Mouse (Mus musculus): ENCODE data around the gene Stat5b. TPM values are rescaled to one million over a fixed set of nuclear protein-coding genes. Genes with fewer than 3 reads are reported as not detected.
"Not testable (repeated sequence)": the region's sequence is repeated elsewhere in the genome, so short reads cannot be mapped to it uniquely, and the experiment has no call there.

The Stat5b gene
- polyA plus RNA-seq, 1 experiment from 2014 or later, result 17.3 TPM

- no peak for ATAC-seq (ENCODE audit: low read depth)
- no peaks in the 10 kb centered on the region for H3K9me3 ChIP-seq (ENCODE audit: control insufficient read depth, low read length)
- H3K27me3 ChIP-seq (ENCODE audit: control insufficient read depth, insufficient read depth, low read length), result no peaks in the 10 kb centered on the region
- WGBS, result 97% methylated on average over 10 of the region's 10 CpGs
- no peak overlapping the region for H3K4me3 ChIP-seq (ENCODE audit: low read depth, low read length)
- no peak overlapping the region for H3K4me2 ChIP-seq (ENCODE audit: low read depth, low read length)
- H3K27ac ChIP-seq (ENCODE audit: low read depth, low read length), result no peak overlapping the region
- no peak overlapping the region for H3K9ac ChIP-seq (replicated peaks; ENCODE audit: low read depth, low read length)
- no peaks in the 10 kb centered on the region for H3K4me1 ChIP-seq (ENCODE audit: control insufficient read depth, insufficient read depth, low read length)
- peaks cover 4% of the 10 kb centered on the region; the same call in 1 of the 2 replicates for H3K36me3 ChIP-seq (ENCODE audit: control insufficient read depth, insufficient read depth, low read length)
Observed at GRCm38 (mm10) chr11:100804409-100804808, 46.1 kb downstream of the Stat5b start.

- WGBS, result 32% methylated on average over 5 of the region's 5 CpGs
- Histone ChIP-seq H3K27me3 (ENCODE audit: control insufficient read depth, insufficient read depth, low read length) (no peaks in the 10 kb centered on the region), H3K9ac (replicated peaks; ENCODE audit: low read depth, low read length) (no peak overlapping the region), H3K27ac (ENCODE audit: low read depth, low read length) (no peak overlapping the region), H3K4me1 (ENCODE audit: control insufficient read depth, insufficient read depth, low read length) (no peaks in the 10 kb centered on the region), H3K36me3 (ENCODE audit: control insufficient read depth, insufficient read depth, low read length) (peaks cover 4% of the 10 kb centered on the region; the same call in 1 of the 2 replicates), H3K4me3 (ENCODE audit: low read depth, low read length) (no peak overlapping the region), H3K9me3 (ENCODE audit: control insufficient read depth, low read length) (no peaks in the 10 kb centered on the region), H3K4me2 (ENCODE audit: low read depth, low read length) (no peak overlapping the region)
- no peak for ATAC-seq (ENCODE audit: low read depth)
Observed at GRCm38 (mm10) chr11:100799426-100799825, 51.1 kb downstream of the Stat5b start.

GRCm38 (mm10) chr11:100796585-100796984, 53.9 kb downstream of the Stat5b start:
- H3K9me3 ChIP-seq (ENCODE audit: control insufficient read depth, low read length), result no peaks in the 10 kb centered on the region
- WGBS, result 66% methylated on average over 8 of the region's 8 CpGs
- no peak for ATAC-seq (ENCODE audit: low read depth)
- H3K4me1 ChIP-seq (ENCODE audit: control insufficient read depth, insufficient read depth, low read length), result no peaks in the 10 kb centered on the region
- H3K4me2 ChIP-seq (ENCODE audit: low read depth, low read length), result no peak overlapping the region
- no peak overlapping the region for H3K4me3 ChIP-seq (ENCODE audit: low read depth, low read length)
- no peak overlapping the region for H3K9ac ChIP-seq (replicated peaks; ENCODE audit: low read depth, low read length)
- H3K27ac ChIP-seq (ENCODE audit: low read depth, low read length), result no peak overlapping the region
- H3K36me3 ChIP-seq (ENCODE audit: control insufficient read depth, insufficient read depth, low read length), result no peaks in the 10 kb centered on the region; the same call in 1 of the 2 replicates
- no peaks in the 10 kb centered on the region for H3K27me3 ChIP-seq (ENCODE audit: control insufficient read depth, insufficient read depth, low read length)

GRCm38 (mm10) chr11:100795386-100795785, 55.1 kb downstream of the Stat5b start:
- Histone ChIP-seq H3K9me3 (ENCODE audit: control insufficient read depth, low read length) (no peaks in the 10 kb centered on the region), H3K27ac (ENCODE audit: low read depth, low read length) (no peak overlapping the region), H3K4me1 (ENCODE audit: control insufficient read depth, insufficient read depth, low read length) (no peaks in the 10 kb centered on the region), H3K4me2 (ENCODE audit: low read depth, low read length) (no peak overlapping the region), H3K9ac (replicated peaks; ENCODE audit: low read depth, low read length) (no peak overlapping the region), H3K36me3 (ENCODE audit: control insufficient read depth, insufficient read depth, low read length) (no peaks in the 10 kb centered on the region; the same call in 1 of the 2 replicates), H3K27me3 (ENCODE audit: control insufficient read depth, insufficient read depth, low read length) (no peaks in the 10 kb centered on the region), H3K4me3 (ENCODE audit: low read depth, low read length) (no peak overlapping the region)
- ATAC-seq (ENCODE audit: low read depth), result no peak
- WGBS, result 96% methylated on average over 2 of the region's 2 CpGs

- Histone ChIP-seq H3K27ac (ENCODE audit: low read depth, low read length) (no peak overlapping the region), H3K9ac (replicated peaks; ENCODE audit: low read depth, low read length) (no peak overlapping the region), H3K4me2 (ENCODE audit: low read depth, low read length) (no peak overlapping the region), H3K27me3 (ENCODE audit: control insufficient read depth, insufficient read depth, low read length) (no peaks in the 10 kb centered on the region), H3K36me3 (ENCODE audit: control insufficient read depth, insufficient read depth, low read length) (no peaks in the 10 kb centered on the region; the same call in none of the 2 replicates), H3K9me3 (ENCODE audit: control insufficient read depth, low read length) (no peaks in the 10 kb centered on the region), H3K4me3 (ENCODE audit: low read depth, low read length) (no peak overlapping the region), H3K4me1 (ENCODE audit: control insufficient read depth, insufficient read depth, low read length) (no peaks in the 10 kb centered on the region)
- ATAC-seq (ENCODE audit: low read depth), result no peak
- 90% methylated on average over 2 of the region's 2 CpGs for WGBS
Observed at GRCm38 (mm10) chr11:100791457-100792049, 59.0 kb downstream of the Stat5b start.

GRCm38 (mm10) chr11:100790644-100791043, 59.9 kb downstream of the Stat5b start:
- not testable (repeated sequence) for H3K36me3 ChIP-seq (ENCODE audit: control insufficient read depth, insufficient read depth, low read length); H3K4me2 ChIP-seq (ENCODE audit: low read depth, low read length); ATAC-seq (ENCODE audit: low read depth); H3K9me3 ChIP-seq (ENCODE audit: control insufficient read depth, low read length); H3K9ac ChIP-seq (replicated peaks; ENCODE audit: low read depth, low read length); H3K4me1 ChIP-seq (ENCODE audit: control insufficient read depth, insufficient read depth, low read length); H3K27me3 ChIP-seq (ENCODE audit: control insufficient read depth, insufficient read depth, low read length); H3K27ac ChIP-seq (ENCODE audit: low read depth, low read length); H3K4me3 ChIP-seq (ENCODE audit: low read depth, low read length)
- WGBS, result 91% methylated on average over 9 of the region's 9 CpGs

- H3K27ac ChIP-seq (ENCODE audit: low read depth, low read length), result no peak overlapping the region
- H3K9me3 ChIP-seq (ENCODE audit: control insufficient read depth, low read length), result no peaks in the 10 kb centered on the region
- WGBS, result 84% methylated on average over 3 of the region's 3 CpGs
- H3K4me3 ChIP-seq (ENCODE audit: low read depth, low read length), result no peak overlapping the region
- H3K4me1 ChIP-seq (ENCODE audit: control insufficient read depth, insufficient read depth, low read length), result no peaks in the 10 kb centered on the region
- H3K4me2 ChIP-seq (ENCODE audit: low read depth, low read length), result no peak overlapping the region
- ATAC-seq (ENCODE audit: low read depth), result no peak
- no peak overlapping the region for H3K9ac ChIP-seq (replicated peaks; ENCODE audit: low read depth, low read length)
- no peaks in the 10 kb centered on the region for H3K27me3 ChIP-seq (ENCODE audit: control insufficient read depth, insufficient read depth, low read length)
- no peaks in the 10 kb centered on the region; the same call in none of the 2 replicates for H3K36me3 ChIP-seq (ENCODE audit: control insufficient read depth, insufficient read depth, low read length)
Observed at GRCm38 (mm10) chr11:100789702-100790101, 60.8 kb downstream of the Stat5b start.

GRCm38 (mm10) chr11:100785774-100786173, 64.8 kb downstream of the Stat5b start:
- H3K4me3 ChIP-seq (ENCODE audit: low read depth, low read length), result no peak overlapping the region
- H3K27me3 ChIP-seq (ENCODE audit: control insufficient read depth, insufficient read depth, low read length), result no peaks in the 10 kb centered on the region
- peaks cover 11% of the 10 kb centered on the region for H3K36me3 ChIP-seq (ENCODE audit: control insufficient read depth, insufficient read depth, low read length)
- H3K9ac ChIP-seq (replicated peaks; ENCODE audit: low read depth, low read length), result no peak overlapping the region
- ATAC-seq (ENCODE audit: low read depth), result no peak
- no peaks in the 10 kb centered on the region for H3K9me3 ChIP-seq (ENCODE audit: control insufficient read depth, low read length)
- 87% methylated on average over 2 of the region's 2 CpGs for WGBS
- H3K4me1 ChIP-seq (ENCODE audit: control insufficient read depth, insufficient read depth, low read length), result no peaks in the 10 kb centered on the region
- no peak overlapping the region for H3K4me2 ChIP-seq (ENCODE audit: low read depth, low read length)
- no peak overlapping the region for H3K27ac ChIP-seq (ENCODE audit: low read depth, low read length)

GRCm38 (mm10) chr11:100784286-100784685, 66.2 kb downstream of the Stat5b start:
- H3K27me3 ChIP-seq (ENCODE audit: control insufficient read depth, insufficient read depth, low read length), result no peaks in the 10 kb centered on the region
- ATAC-seq (ENCODE audit: low read depth), result no peak
- no peaks in the 10 kb centered on the region for H3K9me3 ChIP-seq (ENCODE audit: control insufficient read depth, low read length)
- H3K4me1 ChIP-seq (ENCODE audit: control insufficient read depth, insufficient read depth, low read length), result no peaks in the 10 kb centered on the region
- peaks cover 11% of the 10 kb centered on the region for H3K36me3 ChIP-seq (ENCODE audit: control insufficient read depth, insufficient read depth, low read length)
- H3K4me2 ChIP-seq (ENCODE audit: low read depth, low read length), result no peak overlapping the region
- no peak overlapping the region for H3K9ac ChIP-seq (replicated peaks; ENCODE audit: low read depth, low read length)
- 88% methylated on average over 8 of the region's 8 CpGs for WGBS
- no peak overlapping the region for H3K27ac ChIP-seq (ENCODE audit: low read depth, low read length)
- no peak overlapping the region for H3K4me3 ChIP-seq (ENCODE audit: low read depth, low read length)
